Mouse (Mus musculus) ZHBTc4 (cell line): ENCODE data around the gene Med12l.
"Not testable (repeated sequence)": the region's sequence is repeated elsewhere in the genome, so short reads cannot be mapped to it uniquely, and the experiment has no call there.

Source experiments
- DNase-seq: peaks from one replicate; pipeline ENCODE4 v3.0.0-alpha.2; 2011; ENCODE audit warnings: low read depth, low spot score

The Med12l gene

DNA sequence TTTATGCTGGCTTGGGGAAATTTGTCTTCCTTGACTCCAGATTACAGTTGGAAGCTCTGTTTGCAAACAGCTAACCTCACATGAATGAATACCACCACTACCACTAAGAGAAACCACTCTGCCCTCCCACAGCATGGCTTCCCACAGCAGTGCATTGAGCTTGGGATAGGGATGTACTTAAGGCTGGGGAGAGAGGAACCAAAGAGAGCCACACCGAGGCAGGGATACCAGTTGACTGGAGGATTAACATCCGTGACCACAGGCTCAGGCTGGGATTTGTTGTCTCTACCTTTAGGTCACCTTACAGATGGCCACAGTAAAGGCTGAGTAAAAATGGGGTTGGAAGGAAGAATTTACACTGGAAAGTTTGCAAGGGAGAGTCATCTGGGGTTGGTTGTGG is 16.6 kb downstream of the Med12l start:
- DNase-seq, result no peak

DNA sequence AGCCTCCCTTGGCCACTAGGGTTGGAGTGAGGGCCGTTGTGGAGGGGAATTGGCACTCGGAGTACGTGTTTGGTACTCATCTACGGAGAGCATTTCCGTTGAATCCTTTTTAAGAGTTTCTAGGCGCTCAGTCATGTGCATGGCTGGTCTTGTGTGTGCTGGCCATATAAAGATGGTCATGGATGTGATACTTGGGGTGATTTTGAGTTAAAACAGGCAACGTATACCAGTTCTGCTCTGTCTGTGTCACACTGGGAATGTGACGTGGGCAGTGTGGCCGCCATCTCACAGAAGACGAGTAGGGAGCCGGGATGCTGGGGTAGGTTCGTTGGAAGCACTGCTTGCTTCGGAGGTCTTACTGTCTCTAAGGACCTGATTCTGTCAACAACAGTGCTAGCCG is 17.3 kb downstream of the Med12l start:
- DNase-seq, result no peak

DNA sequence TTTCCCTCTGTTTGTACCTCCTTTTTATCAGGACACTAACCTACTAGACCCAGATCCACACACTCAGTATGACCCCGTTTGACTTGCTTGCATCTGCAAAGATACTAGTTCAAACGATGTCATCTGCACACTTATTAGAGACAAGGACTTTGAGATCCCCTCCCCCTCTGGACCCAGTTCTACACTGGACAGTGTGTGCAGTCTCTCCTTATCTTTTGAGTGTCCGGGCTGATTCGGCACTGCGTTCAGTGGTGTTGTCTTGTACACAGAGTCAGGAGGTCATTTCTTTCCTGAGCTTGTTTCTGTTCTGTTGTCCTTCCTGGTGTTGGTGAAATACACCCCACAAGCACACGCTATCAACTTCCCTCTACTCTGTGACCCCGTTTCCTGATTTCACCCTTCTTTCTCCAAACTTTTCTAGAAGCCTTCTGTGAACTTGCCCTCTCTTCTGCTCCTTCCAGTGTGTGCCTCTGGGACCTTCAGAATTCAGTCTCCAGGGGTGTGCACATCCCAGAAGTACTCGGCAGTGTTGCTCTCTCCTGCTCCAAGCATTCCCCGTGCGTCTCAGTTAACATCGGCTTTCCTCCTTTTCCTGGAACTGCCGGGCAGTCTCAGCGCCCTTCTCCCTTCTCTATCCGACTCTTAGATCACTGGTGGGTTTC is 19.0 kb downstream of the Med12l start:
- no peak for DNase-seq

DNA sequence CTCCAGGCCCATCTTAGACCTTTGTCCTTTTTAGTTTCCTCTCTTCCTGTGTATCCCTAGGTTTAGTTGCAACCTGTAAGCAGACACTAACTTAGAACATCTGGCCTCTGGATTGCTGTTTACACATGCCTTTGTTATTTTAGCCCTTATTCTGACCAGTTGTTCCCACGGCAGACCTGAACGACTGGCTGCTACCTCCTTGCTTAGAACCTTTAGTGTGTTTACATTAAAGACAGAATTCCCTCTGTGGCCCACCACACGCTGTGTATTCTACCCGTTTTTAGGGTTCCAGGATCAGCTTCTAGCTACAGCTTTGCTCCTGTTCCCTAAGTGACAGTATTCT is 19.5 kb downstream of the Med12l start:
- DNase-seq, result no peak

DNA sequence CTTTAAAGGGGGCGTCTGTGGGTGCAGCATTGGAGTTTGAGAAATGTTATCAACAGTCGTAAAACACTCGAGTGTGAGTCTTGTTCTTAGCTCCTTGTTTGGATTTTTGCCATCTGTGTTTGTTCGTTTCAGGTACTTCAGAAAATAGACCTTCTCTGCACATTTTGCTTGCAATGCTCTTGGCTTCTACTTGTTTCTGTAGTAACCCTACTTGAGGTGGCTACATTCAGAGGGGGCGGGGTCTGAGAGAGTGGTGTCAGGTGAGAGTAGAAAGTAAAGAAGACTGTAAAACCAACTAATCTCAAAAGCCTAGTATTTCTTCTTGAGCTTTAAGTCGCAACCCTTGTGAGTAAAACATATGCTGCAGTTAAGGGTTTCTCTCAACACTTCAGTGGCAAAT is 23.1 kb downstream of the Med12l start:
- no peak for DNase-seq

DNA sequence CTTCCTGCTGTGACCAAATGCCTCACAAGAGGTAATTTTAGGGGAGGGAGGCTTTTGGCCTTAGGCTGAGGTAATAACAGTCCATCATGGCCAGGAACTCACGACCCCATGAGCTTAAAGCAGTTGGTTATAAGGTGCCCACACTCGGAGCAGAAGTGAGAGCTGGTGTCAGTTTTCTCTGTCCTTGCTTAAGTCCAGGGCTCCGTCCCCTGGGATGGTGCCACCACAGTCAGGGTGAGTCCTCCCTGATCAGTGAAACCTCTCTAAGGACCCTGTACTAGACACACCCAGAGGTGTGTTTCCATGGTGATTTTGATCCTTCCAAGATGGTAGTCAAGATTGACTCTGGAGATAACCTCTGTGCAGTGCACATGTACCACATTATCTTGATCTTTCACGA is 25.4 kb downstream of the Med12l start:
- DNase-seq, result no peak

DNA sequence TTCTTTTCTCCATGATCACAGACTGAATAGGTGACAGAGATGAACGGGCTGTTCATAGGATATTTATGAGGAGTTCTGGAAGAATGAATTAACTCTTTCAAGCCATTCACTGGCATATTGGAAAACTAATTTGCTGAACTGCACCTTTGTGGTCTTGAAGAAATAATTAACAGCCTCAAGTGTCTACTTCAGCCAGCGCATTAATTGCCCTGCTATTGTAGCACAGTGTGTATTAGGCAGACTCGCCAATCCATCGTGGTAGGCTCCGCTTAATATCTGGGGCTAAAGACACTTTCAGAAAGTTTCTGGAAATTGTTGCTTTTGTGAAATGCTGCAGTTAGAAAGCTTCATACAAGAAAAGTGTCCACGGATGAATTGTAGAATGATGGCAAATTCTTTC is 35.9 kb downstream of the Med12l start:
- DNase-seq, result no peak

DNA sequence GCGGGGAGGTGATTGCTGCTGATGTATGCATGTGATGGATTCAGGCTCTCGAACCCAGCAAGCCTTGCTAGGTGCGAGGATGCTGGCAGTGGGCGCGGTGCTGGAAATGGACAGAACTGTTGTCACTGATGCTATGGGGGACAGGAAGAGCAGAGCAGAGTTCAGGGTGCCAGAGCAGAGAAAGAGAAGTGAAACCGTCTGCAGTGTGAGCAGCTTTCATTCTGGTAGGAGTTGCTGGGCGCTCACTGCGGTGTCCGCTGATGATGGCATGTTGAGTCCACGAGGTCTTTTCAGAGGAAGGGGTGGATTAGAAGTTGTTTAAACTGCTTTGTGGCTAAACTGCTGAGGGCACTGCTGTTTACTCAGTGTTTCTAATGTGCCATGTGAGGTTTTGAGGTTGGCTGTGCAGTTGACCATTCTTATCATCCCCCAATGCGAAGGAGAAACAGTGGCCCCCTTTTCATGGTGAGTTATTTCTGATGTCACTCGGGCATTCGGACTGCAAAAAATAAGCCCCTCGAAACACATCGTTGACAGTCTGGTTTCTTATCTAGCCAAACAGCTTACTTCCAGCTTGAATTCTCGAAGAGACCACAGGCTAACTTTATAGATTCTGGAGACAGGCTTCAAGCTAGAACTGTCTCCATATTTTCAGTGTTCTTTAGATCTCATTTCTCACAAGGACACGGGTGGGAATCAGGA is 49.4 kb downstream of the Med12l start:
- no peak for DNase-seq

DNA sequence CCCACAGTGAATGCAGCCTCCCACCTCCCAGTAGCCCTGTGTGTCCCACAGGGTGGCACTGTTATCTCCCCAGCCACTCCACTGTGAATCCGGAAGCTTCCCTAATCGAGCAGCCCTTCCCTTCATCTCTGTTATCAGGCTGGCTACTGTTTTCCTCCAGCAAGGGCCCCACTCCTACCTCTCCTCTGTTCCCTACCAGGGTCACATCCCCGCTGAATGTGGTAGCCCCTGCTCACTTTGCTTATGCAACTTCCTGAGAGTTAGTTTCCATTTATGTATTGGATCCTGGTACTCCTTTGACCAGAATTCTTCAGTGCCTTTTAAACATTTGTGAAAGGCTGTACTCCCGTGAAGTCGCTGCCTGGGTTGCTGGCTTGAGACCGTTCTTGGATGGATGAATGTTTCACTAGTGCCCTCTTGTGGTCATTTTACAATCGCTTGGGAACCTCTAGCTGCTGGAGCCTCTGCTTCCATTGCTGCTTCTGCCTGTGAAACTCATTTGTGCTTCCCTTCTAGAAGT is 53.5 kb downstream of the Med12l start:
- DNase-seq, result peak; percentile 82

DNA sequence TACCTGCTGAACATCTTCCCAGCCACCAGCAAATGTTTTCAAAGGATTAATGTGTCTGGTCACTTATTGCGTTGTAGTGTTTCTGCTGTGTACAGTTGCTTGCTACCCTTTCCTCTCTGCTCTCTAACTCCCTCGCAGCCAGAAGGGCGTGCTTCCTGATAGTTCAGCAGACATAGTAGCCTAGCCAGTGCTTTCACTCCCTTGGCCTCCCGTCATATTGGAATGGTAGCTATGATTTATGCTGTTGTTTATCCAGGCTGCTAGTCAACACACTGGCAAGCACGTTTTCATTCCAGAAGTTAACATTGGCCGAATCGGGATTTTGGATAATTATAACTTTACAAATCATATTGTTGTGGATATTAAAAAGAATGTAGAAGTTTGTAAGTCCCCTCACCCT is 54.5 kb downstream of the Med12l start:
- DNase-seq, result no peak

DNA sequence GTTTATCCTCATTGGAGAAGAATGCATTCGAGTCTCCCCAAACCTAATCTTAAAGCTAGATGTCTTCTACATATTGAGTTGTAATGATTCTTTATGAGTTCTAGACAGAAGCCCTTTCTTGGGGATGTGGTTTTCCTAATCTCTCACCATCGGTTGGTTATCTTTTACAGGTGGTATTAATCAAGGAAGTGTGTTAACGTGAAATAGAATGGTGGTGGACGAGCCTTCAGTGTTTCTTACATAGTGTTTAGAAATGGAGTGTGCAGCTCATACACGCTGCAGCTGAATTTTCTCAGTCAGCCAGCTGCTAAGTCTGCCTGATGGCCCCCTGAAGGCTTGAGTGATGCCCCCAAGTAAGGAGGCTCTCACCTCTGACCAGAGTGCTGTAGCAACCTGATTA is 56.5 kb downstream of the Med12l start:
- DNase-seq, result no peak

DNA sequence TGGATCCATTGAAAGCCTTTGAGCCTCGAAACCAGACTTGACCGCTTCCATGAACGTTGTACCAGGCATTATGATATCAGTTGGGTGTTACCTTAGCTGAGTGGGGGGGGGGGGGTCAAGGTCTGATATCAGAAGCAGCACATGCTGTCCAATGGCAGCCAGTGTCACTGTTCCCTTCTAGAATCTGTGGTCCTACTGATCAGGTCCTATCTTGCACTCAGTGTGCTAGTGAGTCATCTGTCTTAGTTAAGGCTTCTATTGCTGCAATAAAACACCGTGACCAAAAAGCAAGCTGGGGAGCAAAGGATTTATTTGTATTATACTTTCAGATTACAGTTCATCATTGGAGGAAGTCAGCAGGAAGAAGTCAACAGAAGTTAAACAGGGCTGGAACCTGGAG is 57.8 kb downstream of the Med12l start:
- DNase-seq, result no peak

DNA sequence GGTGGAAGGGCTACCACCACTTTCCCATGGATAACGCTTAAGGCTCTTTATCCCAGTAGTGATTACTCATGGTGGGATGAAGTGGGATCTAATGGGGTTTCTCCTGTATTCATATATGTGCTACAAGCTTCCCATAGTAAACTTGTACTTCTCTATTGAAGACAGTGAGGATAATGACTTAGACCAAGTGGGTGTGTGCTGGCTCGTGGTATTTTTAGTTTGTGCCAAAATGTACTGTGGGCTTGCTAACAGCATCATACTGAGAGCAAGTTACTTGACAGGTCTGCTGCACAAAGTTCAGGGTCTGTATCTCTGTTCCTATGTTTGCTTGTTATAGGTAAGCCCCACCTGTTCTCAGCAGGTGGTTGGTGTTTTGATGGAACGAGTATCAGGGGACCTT is 60.3 kb downstream of the Med12l start:
- DNase-seq, result no peak

DNA sequence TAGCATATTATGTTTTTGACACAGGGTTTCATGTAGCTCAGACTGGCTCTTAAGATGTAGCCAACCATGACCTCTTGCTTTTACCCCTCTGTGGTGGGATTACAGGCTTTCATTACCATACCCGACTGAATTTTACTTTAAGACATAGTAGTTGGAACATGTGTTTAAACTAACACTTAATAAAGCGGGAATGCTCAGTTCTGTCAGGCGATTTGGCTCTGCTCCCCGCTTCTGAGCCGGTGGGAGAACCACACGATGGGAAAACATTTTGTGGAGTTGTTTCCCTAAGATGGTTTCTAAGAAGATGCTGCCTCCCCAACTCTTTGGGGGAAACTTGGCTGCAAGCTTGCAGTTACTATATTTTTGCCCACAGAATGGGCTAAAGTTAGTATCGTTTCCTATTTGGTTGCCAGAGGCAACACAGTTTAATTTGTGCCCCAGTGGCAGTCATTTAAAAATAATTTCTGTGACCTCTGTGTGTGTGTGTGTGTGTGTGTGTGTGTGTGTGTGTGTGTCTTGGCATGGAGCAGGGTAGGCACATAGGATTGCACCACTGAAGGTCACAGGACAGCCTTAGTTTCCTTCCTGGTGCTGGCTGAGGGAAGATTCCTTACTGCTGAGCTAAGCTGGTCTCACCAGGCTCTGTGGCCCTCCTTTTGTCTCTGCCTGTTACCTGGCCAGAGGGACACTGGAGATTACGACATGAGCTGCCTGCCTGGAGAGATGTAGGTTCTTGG is 61.1 kb downstream of the Med12l start:
- DNase-seq, result no peak

DNA sequence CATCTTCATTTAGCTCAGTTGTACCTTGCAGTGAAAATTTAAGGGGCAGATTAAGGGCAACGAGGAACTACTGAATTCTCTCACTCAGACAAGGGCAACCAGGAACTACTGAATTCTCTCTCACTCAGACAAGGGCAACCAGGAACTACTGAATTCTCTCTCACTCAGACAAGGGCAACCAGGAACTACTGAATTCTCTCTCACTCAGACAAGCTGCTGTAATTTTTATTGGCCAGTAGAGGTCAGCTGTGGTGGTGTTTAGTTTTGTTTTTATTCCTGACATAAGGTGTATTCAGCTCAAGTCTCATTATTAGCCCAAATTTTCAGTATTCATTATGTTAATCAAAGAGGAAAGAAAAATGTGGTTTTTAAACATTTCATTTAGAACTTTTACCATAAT is 63.4 kb downstream of the Med12l start:
- DNase-seq, result not testable (repeated sequence)

DNA sequence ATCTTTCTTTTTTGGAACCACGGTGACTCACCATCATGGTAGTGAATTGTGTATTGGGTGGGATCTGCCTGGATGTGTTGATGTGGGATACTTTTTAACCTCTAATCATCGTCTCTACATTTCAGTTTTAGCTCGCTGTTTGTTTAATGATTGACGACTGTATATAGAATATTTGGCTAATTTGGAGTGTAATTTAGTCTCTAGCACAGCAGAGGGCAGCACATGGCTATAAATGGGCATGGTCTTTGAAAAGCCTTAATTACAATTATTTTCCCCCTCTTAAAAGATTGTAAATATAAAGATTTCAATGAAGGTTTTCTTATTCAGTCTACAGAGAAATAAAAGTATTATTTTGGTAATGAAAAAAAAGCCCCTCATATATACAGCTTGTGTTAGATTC is 71.7 kb downstream of the Med12l start:
- DNase-seq, result no peak

DNA sequence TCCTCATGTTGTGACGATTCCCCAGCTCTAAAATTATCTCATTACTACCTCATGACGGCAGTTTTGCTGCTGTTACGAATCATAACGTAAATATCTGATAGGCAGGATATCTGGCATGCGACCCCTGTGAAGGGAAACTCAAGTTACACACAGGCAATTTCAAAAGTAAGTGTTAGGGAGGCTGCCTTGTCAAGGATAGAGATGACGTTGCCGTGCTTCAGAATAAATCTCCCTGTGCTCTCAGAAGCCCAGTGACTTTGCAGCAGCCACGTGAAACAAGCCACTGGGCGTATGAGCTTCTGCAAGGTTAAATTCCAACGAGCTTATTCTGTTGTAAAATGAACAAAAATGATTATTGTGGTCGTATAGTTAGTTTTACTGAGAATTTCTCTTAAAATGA is 73.0 kb downstream of the Med12l start:
- DNase-seq, result no peak

DNA sequence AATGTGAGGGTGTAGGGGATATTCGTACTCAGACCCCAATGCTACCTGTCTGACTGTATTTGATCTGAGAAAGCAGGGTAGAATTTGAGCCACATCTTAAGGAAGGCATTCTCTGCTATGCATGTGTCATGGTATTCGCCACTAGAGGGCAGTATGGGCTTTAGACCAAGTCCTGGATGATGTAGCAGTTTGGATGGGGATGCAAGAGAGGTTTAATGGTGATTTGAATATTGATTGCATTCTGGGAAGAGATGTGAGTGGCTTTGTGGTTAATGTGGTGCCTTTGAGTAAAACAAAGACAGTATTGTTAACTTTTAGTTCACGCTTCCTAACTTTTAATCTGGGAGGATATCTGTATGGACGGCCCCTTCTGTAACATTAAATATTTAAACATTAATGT is 73.7 kb downstream of the Med12l start:
- peak; percentile 87 for DNase-seq

DNA sequence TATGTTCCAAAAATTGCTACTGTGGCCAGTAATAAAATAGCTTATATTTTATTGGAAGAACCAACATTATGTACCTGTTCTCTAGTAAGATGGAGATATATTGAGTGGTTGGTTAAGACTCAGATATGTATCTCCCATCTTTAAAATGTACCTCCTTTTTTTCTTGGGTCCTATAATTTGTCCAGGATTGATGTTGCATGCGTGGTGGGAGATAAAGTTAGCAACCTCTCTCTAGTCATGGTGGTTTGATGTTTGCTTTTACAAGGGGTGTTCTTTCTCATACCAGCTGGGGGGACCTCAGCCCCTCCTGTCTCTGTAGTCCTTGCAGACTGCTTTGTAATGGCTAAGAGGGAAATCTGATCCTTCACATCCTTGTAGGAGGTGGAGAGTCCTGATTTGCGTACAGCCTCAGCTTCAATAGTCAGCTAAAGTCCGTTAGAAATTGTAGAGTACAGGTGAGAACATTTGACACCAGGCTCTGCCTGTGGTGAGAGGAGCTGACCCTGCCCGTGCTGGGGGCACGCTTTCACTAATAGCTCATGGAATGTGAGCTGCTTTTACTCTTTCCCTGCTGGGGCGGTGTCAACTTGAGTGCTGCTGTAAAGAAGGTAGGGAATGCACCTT is 74.8 kb downstream of the Med12l start:
- no peak for DNase-seq

DNA sequence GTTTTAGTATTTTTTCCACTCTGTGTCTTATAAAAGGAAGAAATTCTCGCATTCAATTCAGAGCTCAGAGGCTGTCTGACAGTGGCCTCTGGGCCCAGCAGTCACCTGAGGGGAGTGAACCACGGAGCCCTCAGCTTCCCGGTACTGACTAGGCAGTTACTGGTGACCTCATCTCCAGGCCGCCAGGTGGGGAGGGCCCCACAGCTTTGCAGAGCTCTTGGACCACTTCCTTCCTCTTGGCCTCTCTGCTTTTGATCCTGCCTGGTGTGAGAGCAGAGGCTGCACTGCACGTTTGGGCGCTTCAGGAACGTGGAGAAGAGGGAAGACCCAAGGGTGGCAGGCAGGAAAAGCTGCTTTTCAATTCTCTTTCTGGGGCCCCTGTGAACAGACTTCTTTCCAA is 75.3 kb downstream of the Med12l start:
- DNase-seq, result peak; percentile 6

DNA sequence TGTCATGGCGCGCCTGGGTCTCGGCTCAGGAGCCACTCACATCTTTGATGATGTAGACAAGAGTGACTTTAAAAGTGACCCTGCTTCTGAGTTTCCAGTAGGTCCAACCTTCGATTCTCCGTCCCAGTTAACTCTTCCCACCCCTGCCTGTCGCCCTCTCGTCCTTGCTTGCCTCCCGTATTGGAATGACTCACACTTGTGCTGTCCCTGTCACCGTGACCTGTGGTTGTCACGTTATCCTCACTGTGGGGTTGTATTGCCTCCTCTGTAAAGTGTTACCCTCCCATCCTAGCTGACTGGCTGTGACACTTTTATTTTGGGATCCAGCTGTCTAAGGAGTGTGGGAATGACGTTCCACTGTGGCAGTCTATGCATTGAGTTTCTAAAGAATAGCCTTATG is 87.1 kb downstream of the Med12l start:
- no peak for DNase-seq

DNA sequence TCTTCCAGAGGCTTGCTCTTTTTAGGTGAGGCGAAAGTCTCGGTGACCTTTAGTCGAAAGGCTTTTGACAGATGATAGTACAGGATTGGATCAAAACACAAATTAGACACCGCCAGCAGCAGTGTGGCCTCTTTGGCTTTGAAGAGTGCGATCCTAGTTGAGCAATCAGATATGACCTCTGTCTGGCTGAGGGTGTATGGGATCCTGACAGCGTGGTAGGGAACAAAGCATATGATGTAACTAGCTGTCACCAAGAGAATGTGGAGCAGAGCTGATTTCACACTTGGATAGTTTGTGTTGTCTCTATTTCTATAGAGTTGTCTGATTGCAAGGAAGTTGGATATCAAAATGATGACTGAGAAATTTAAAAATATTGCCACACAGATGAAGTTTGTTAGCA is 91.8 kb downstream of the Med12l start:
- no peak for DNase-seq
